9 mouse cellular contexts compared by ENCODE assay signal in the genomic region with DNA sequence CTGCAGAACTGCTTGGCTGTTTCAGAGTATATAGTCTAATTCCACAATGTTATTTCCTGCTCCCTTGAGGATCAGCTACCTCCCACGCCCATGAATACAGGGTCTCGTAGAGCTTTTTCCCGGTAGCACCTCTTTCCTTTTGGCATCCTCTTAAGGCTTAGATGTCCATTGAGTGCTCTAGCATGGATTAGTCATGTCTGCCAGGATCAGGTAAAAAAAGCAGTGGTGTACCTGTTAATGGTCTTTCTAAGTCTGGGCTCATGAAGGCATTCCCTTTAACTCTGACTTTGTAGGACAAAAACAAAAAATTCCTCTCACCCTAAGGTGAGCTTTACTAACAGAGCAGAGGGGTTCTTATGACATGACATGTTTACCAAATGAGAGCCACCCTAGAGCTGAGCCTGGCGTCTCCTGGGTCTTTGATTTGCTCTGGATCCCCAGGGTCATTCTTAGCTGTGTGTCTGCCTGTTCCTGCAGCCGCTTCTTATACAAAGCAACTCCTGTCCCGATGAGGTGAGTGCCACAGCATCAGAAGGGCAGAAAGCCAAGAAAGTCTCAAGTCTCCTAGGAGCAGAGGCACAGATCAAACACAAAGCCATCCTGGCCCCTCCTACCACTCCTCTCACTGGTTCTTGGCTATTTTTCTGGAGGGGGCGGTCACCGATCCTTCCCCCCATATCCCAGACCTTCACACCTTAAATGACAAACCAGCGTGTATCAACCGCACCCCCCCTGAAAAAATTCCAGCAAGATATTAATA. TPM values are rescaled to one million over a fixed set of nuclear protein-coding genes. Genes with fewer than 3 reads are reported as not detected.
DNase-seq lines count a peak whose midpoint lies in the region; ATAC-seq and TF ChIP-seq lines count a peak whose summit lies in the region.
"Had no signal": no experiment of that assay in that cellular context is flagged by ENCODE, and none has a peak within 500 bp of the region (broad histone marks: within the 10 kb centered on the region; RNA-seq: fewer than 3 reads in every experiment).

No protein-coding gene starts in this region.

- no peaks in the 10 kb centered on the region for H3K9me3 ChIP-seq in forebrain, postnatal 0 days (ENCODE audit: low read length)
- no peaks in the 10 kb centered on the region for H3K9me3 ChIP-seq in limb, embryonic 14.5 days (ENCODE audit: control insufficient read depth, low read length)
- H3K9me3 ChIP-seq: liver, embryonic 13.5 days had no signal

- no peak for TF ChIP-seq CTCF in forebrain, postnatal 0 days (IDR thresholded peaks at IDR 0.05; ENCODE audit: low read depth)

- H3K4me1 ChIP-seq in forebrain, postnatal 0 days (ENCODE audit: insufficient read depth) = peaks cover 8% of the 10 kb centered on the region
- peaks cover 11% of the 10 kb centered on the region for H3K4me1 ChIP-seq in limb, embryonic 14.5 days (ENCODE audit: control insufficient read depth, insufficient read depth, low read length)
- H3K4me1 ChIP-seq: liver, embryonic 13.5 days had no signal

- no peak for TF ChIP-seq POLR2A in limb, embryonic 14.5 days (IDR thresholded peaks at IDR 0.05; ENCODE audit: borderline replicate concordance, extremely low read depth, insufficient read depth, insufficient read length)

- peak overlapping the region; percentile 55 for H3K9ac ChIP-seq in forebrain, postnatal 0 days
- no peak overlapping the region for H3K9ac ChIP-seq in limb, embryonic 14.5 days (ENCODE audit: low read depth, low read length, severe bottlenecking)
- H3K9ac ChIP-seq: liver, embryonic 13.5 days had no signal

- 17% methylated on average over 10 of the region's 10 CpGs for WGBS in forebrain, postnatal 0 days
- WGBS in limb, embryonic 14.5 days = 24% methylated on average over 10 of the region's 10 CpGs

- peak; percentile 26; the same call in 1 of the 2 replicates for ATAC-seq in forebrain, postnatal 0 days
- no peak for ATAC-seq in limb, embryonic 14.5 days (ENCODE audit: low FRiP score, low read depth)

- H3K27me3 ChIP-seq in forebrain, postnatal 0 days (ENCODE audit: insufficient read depth, low read length) = no peaks in the 10 kb centered on the region
- H3K27me3 ChIP-seq in limb, embryonic 14.5 days (ENCODE audit: control insufficient read depth, insufficient read depth, low read length) = 0 out of 2 replicates have a peak, but pooled peaks cover 7% of the 10 kb centered on the region

- DNase-seq in right cerebral cortex, adult 18-20 months = peak; percentile 35
- no peak for DNase-seq in right cerebral cortex, postnatal 25 days
- peak; percentile 76 for DNase-seq in forebrain, postnatal 0 days
- DNase-seq in limb, embryonic 14.5 days (ENCODE audit: low spot score) = peak; percentile 33
- DNase-seq in telencephalon, adult 2 months (ENCODE audit: low read depth, low spot score) = peak; percentile 32
- no peak for DNase-seq in thymus, postnatal 14 days
- no peak for DNase-seq in cerebellum, postnatal 14 days
- no peak for DNase-seq in adrenal gland, postnatal 10 days
- DNase-seq: liver, embryonic 13.5 days had no signal

- H3K36me3 ChIP-seq in forebrain, postnatal 0 days (ENCODE audit: insufficient read depth) = no peaks in the 10 kb centered on the region
- H3K36me3 ChIP-seq in limb, embryonic 14.5 days (ENCODE audit: control insufficient read depth, insufficient read depth, low read length) = no peaks in the 10 kb centered on the region
- H3K36me3 ChIP-seq: liver, embryonic 13.5 days had no signal

- peak overlapping the region; percentile 38 for H3K4me3 ChIP-seq in forebrain, postnatal 0 days (ENCODE audit: low read depth, low read length)
- H3K4me3 ChIP-seq in limb, embryonic 14.5 days (replicated peaks; ENCODE audit: low read length) = no peak overlapping the region
- H3K4me3 ChIP-seq: liver, embryonic 13.5 days had no signal

- peak overlapping the region; percentile 62 for H3K4me2 ChIP-seq in forebrain, postnatal 0 days (ENCODE audit: low read depth)
- peak overlapping the region; percentile 46 for H3K4me2 ChIP-seq in limb, embryonic 14.5 days (replicated peaks; ENCODE audit: low read depth, low read length, severe bottlenecking)

- H3K27ac ChIP-seq in forebrain, postnatal 0 days (ENCODE audit: low read depth, low read length) = peak overlapping the region; percentile 96
- no peak overlapping the region for H3K27ac ChIP-seq in limb, embryonic 14.5 days (replicated peaks; ENCODE audit: low read depth, low read length)
- H3K27ac ChIP-seq: liver, embryonic 13.5 days had no signal

RNA-seq across cellular contexts. Expression of a gene that starts 27.2 kb away (rescaled TPM):
- not detected in 2 replicates for total RNA-seq in forebrain, postnatal 0 days (2014; rRNA removed)
- not detected in 2 replicates for polyA plus RNA-seq in forebrain, postnatal 0 days (2015; fragmentation: Nextera tagmentation; extraction: Ambion mirVana)
- polyA plus RNA-seq in limb, embryonic 14.5 days (2012; rRNA removed) = not detected in 2 replicates
- polyA plus RNA-seq in limb, embryonic 14.5 days (2014; fragmentation: Nextera tagmentation; extraction: Ambion mirVana) = not detected in 2 replicates
- not detected for total RNA-seq in adrenal gland, postnatal 10 days (2021)
- polyA plus RNA-seq: liver, embryonic 13.5 days had no signal

Comparison
In these comparisons a context has a peak if more than half of its experiments do, and no peak if none do; other contexts are left out.
1. DNase-seq: peak in right cerebral cortex, adult 18-20 months (single experiment), forebrain, postnatal 0 days (single experiment), limb, embryonic 14.5 days (single experiment) and telencephalon, adult 2 months (single experiment); none in right cerebral cortex, postnatal 25 days (single experiment), thymus, postnatal 14 days (single experiment), cerebellum, postnatal 14 days (0 of 2) and adrenal gland, postnatal 10 days (single experiment).